In the genomic region with DNA sequence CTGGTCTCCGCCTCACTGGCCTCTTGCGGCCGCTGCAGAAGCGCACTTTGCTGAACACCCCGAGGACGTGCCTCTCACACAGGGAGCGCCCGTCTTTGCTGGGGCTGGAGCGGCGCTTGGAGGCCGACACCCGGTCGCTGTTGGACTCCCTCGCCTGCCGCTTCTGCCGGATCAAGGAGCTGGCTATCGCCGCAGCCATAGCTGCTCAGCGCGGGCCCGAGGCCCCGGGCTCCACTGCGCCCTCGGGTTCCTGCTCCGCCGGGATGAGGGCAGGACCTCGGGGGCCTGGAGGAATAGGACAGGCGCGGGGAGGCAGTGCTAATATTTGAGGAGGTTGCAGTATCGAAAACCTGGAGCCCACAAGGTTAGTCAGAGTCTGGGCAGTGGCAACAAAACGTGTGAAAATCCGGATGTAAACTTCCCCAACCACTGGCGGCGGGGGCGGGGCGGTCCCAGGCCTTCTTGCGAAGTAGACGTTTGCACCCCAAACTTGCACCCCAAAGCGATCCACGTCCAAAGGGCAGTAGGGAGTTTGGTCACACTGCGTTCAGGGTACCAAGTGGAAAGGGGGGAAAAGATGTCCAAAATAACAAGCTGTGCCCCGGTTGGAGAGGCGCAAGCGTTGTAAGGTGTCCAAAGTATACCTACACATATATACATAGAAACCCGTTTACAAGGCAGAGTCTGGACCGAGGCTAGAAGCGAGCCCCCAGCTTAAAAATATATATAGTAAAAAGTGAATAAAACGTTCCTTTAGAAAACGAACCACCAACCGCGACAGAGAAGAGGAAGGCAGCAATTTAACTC, we compare ENCODE assay signal across 8 mouse cellular contexts.
DNase-seq lines count a peak whose midpoint lies in the region; ATAC-seq and TF ChIP-seq lines count a peak whose summit lies in the region.

No protein-coding gene starts in this region.

- H3K4me1 ChIP-seq in kidney, adult 2 months (ENCODE audit: control insufficient read depth, insufficient read depth, low read length) = no peaks in the 10 kb centered on the region
- peaks cover 19% of the 10 kb centered on the region for H3K4me1 ChIP-seq in embryonic facial prominence, embryonic 15.5 days
- H3K4me1 ChIP-seq in intestine, embryonic 14.5 days (replicated peaks; ENCODE audit: control insufficient read depth, insufficient read depth, low read length) = peaks cover 5% of the 10 kb centered on the region; the same call in 1 of the 2 replicates
- H3K4me1 ChIP-seq in liver, embryonic 15.5 days (replicated peaks) = no peaks in the 10 kb centered on the region

- 0 out of 2 replicates have a peak overlapping the region, but pooled peaks have one; percentile 21 for H3K9ac ChIP-seq in embryonic facial prominence, embryonic 15.5 days
- H3K9ac ChIP-seq in intestine, embryonic 14.5 days (ENCODE audit: low read length) = no peak overlapping the region
- no peak overlapping the region for H3K9ac ChIP-seq in liver, embryonic 15.5 days

- H3K27ac ChIP-seq in kidney, adult 2 months (ENCODE audit: insufficient read depth, low read depth, low read length) = no peak overlapping the region
- no peak overlapping the region for H3K27ac ChIP-seq in embryonic facial prominence, embryonic 15.5 days (replicated peaks)
- H3K27ac ChIP-seq in intestine, embryonic 14.5 days (ENCODE audit: low read depth) = no peak overlapping the region
- H3K27ac ChIP-seq in liver, embryonic 15.5 days (replicated peaks) = no peak overlapping the region

- peak; percentile 32 for ATAC-seq in embryonic facial prominence, embryonic 15.5 days (ENCODE audit: insufficient number of reproducible peaks, low FRiP score, low TSS enrichment, low read depth)
- peak; percentile 65 for ATAC-seq in intestine, embryonic 14.5 days (replicated peaks; ENCODE audit: low FRiP score, low TSS enrichment, low read depth)
- ATAC-seq in liver, embryonic 15.5 days (ENCODE audit: insufficient read depth) = no peak

- no peaks in the 10 kb centered on the region for H3K36me3 ChIP-seq in kidney, adult 2 months (ENCODE audit: control insufficient read depth, insufficient read depth, low read length)
- H3K36me3 ChIP-seq in embryonic facial prominence, embryonic 15.5 days = no peaks in the 10 kb centered on the region
- H3K36me3 ChIP-seq in intestine, embryonic 14.5 days (ENCODE audit: control insufficient read depth, insufficient read depth, low read length) = no peaks in the 10 kb centered on the region
- H3K36me3 ChIP-seq in liver, embryonic 15.5 days (replicated peaks) = no peaks in the 10 kb centered on the region

- under 1% methylated on average over 51 of the region's 51 CpGs for WGBS in kidney, adult 2 months
- under 1% methylated on average over 51 of the region's 51 CpGs for WGBS in embryonic facial prominence, embryonic 15.5 days
- WGBS in intestine, embryonic 14.5 days = under 1% methylated on average over 51 of the region's 51 CpGs
- WGBS in liver, embryonic 15.5 days (ENCODE audit: insufficient replicate concordance) = under 1% methylated on average over 51 of the region's 51 CpGs

- H3K9me3 ChIP-seq in embryonic facial prominence, embryonic 15.5 days (replicated peaks) = no peaks in the 10 kb centered on the region
- no peaks in the 10 kb centered on the region for H3K9me3 ChIP-seq in intestine, embryonic 14.5 days (ENCODE audit: control insufficient read depth, low read length)
- H3K9me3 ChIP-seq in liver, embryonic 15.5 days (replicated peaks) = no peaks in the 10 kb centered on the region

- H3K4me3 ChIP-seq in kidney, adult 2 months (ENCODE audit: insufficient read depth, low read depth, low read length) = peak overlapping the region; percentile 50
- H3K4me3 ChIP-seq in embryonic facial prominence, embryonic 15.5 days (replicated peaks) = peak overlapping the region; percentile 62
- H3K4me3 ChIP-seq in intestine, embryonic 14.5 days (ENCODE audit: low read depth, low read length) = peak overlapping the region; percentile 59
- H3K4me3 ChIP-seq in liver, embryonic 15.5 days (replicated peaks) = peak overlapping the region; percentile 40; the same call in 1 of the 2 replicates

- no peak for TF ChIP-seq CTCF in kidney, adult 2 months (conservative IDR thresholded peaks at IDR 0.05; ENCODE audit: insufficient read depth, insufficient read length, low read depth, low read length)

- H3K4me2 ChIP-seq in embryonic facial prominence, embryonic 15.5 days (replicated peaks) = peak overlapping the region; percentile 99
- peak overlapping the region; percentile 99 for H3K4me2 ChIP-seq in intestine, embryonic 14.5 days (ENCODE audit: low read length)
- H3K4me2 ChIP-seq in liver, embryonic 15.5 days = peak overlapping the region; percentile 65

- no peak for TF ChIP-seq POLR2A in kidney, adult 2 months (IDR thresholded peaks at IDR 0.05; ENCODE audit: low read depth, low read length)

- peak; percentile 1 for DNase-seq in kidney, adult 2 months
- no peak for DNase-seq in kidney, adult 11 months
- DNase-seq in brain, adult 2 months (ENCODE audit: low read depth, low spot score) = peak; percentile 73
- DNase-seq in intestine, embryonic 14.5 days (ENCODE audit: low spot score) = peak; percentile 71
- DNase-seq in retina, postnatal 1 day = peak; percentile 65
- no peak for DNase-seq in natural killer cell, adult 2 months (ENCODE audit: low spot score in 2 of 2)

- H3K27me3 ChIP-seq in kidney, adult 2 months (replicated peaks; ENCODE audit: control insufficient read depth, insufficient read depth, low read length) = peaks cover 6% of the 10 kb centered on the region
- H3K27me3 ChIP-seq in embryonic facial prominence, embryonic 15.5 days = peaks cover 65% of the 10 kb centered on the region
- H3K27me3 ChIP-seq in intestine, embryonic 14.5 days (replicated peaks; ENCODE audit: control insufficient read depth, insufficient read depth, low read length) = peaks cover 71% of the 10 kb centered on the region
- H3K27me3 ChIP-seq in liver, embryonic 15.5 days = peaks cover 63% of the 10 kb centered on the region

Comparison
In these comparisons a context has a peak if more than half of its experiments do, and no peak if none do; other contexts are left out.
1. DNase-seq: peak in kidney, adult 2 months (single experiment), brain, adult 2 months (single experiment), intestine, embryonic 14.5 days (single experiment) and retina, postnatal 1 day (single experiment); none in kidney, adult 11 months (single experiment) and natural killer cell, adult 2 months (0 of 2).
2. Peak in every context shown above with its lines, with median percentiles within 50 percentile points of each other: H3K4me3 ChIP-seq and H3K4me2 ChIP-seq.